Mouse (Mus musculus) intestine, embryonic 16.5 days (tissue): ENCODE data around the gene Bnipl. TPM values are rescaled to one million over a fixed set of nuclear protein-coding genes. Genes with fewer than 3 reads are reported as not detected.
A peak's percentile ranks its signal among the peaks of the same experiment; 100 is the strongest.

Experiments
- ATAC-seq: fragments of 200-750 bp; cut with Nextera tagmentation; 2 replicates; pipeline ENCODE4 v1.8.0; 2017; ENCODE audit warnings: moderate TSS enrichment, moderate library complexity
- H3K27ac ChIP-seq: fragments of 300-500 bp; sonication (generic); 2 replicates; pipeline ENCODE4 v1.5.1; 2014; ENCODE audit warnings: mild to moderate bottlenecking, low read length
- H3K27me3 ChIP-seq: fragments of 300-500 bp; sonication (generic); replicated peaks from 2 replicates; pipeline ENCODE4 v1.6.1; 2014; ENCODE audit warnings: low read length, control low read depth, mixed read lengths; ENCODE audit not compliant: control insufficient read depth, insufficient read depth
- H3K36me3 ChIP-seq: fragments of 300-500 bp; sonication (generic); 2 replicates; pipeline ENCODE4 v1.6.1; 2014; ENCODE audit warnings: low read length, control low read depth; ENCODE audit not compliant: control insufficient read depth, insufficient read depth
- H3K4me1 ChIP-seq: fragments of 300-500 bp; sonication (generic); 2 replicates; pipeline ENCODE4 v1.6.1; 2014; ENCODE audit warnings: low read length, control low read depth, mixed read lengths; ENCODE audit not compliant: control insufficient read depth, insufficient read depth
- H3K4me2 ChIP-seq: fragments of 300-500 bp; sonication (generic); 2 replicates; pipeline ENCODE4 v1.6.1; 2014; ENCODE audit warnings: low read depth, low read length, control low read depth
- H3K4me3 ChIP-seq: fragments of 300-500 bp; sonication (generic); 2 replicates; pipeline ENCODE4 v1.5.1; 2014; ENCODE audit warnings: mild to moderate bottlenecking, low read length
- H3K9ac ChIP-seq: fragments of 300-500 bp; sonication (generic); 2 replicates; pipeline ENCODE4 v1.6.1; 2014; ENCODE audit warnings: low read depth, low read length
- H3K9me3 ChIP-seq: fragments of 300-500 bp; sonication (generic); 2 replicates; pipeline ENCODE4 v1.6.1; 2016; ENCODE audit warnings: low read length, control low read depth; ENCODE audit not compliant: control insufficient read depth
- WGBS: fragments of 180-500 bp; shearing (Covaris S2); extraction: QIAGEN DNeasy Blood & Tissue Kit; methylation state at CpG from one replicate; pipeline ENCODE4 v1.1.7; 2014; 5-methylcytosine and 5-hydroxymethylcytosine counted together
- polyA plus RNA-seq: library from polyadenylated mRNA; unstranded; fragments of >200 nt; fragmentation: Nextera tagmentation; extraction: Ambion mirVana; gene quantifications from 2 replicates; pipeline ENCODE4 v1.2.1, GENCODE M21; 2015

Gene Bnipl
- polyA plus RNA-seq, 1 experiment from 2014 or later = 0.72 TPM

- Histone ChIP-seq H3K4me3 (no peak overlapping the region), H3K27ac (no peak overlapping the region), H3K9me3 (no peaks in the 10 kb centered on the region), H3K36me3 (peaks cover 4% of the 10 kb centered on the region), H3K9ac (no peak overlapping the region), H3K27me3 (no peaks in the 10 kb centered on the region), H3K4me2 (no peak overlapping the region), H3K4me1 (peaks cover 11% of the 10 kb centered on the region)
- no peak for ATAC-seq
- 57% methylated on average over 6 of the region's 6 CpGs for WGBS
These were observed 39.2 kb upstream of the Bnipl start for GRCm38 (mm10) chr3:95290156-95290555.

- H3K9ac ChIP-seq = no peak overlapping the region
- H3K4me3 ChIP-seq = no peak overlapping the region
- peaks cover 17% of the 10 kb centered on the region for H3K4me1 ChIP-seq
- peaks cover 4% of the 10 kb centered on the region for H3K36me3 ChIP-seq
- 93% methylated on average over 4 of the region's 4 CpGs for WGBS
- no peaks in the 10 kb centered on the region for H3K27me3 ChIP-seq
- H3K9me3 ChIP-seq = no peaks in the 10 kb centered on the region
- no peak overlapping the region for H3K4me2 ChIP-seq
- H3K27ac ChIP-seq = no peak overlapping the region
- no peak for ATAC-seq
These were observed 38.4 kb upstream of the Bnipl start for GRCm38 (mm10) chr3:95289419-95289818.

GRCm38 (mm10) chr3:95287541-95287940 lies 36.5 kb upstream of the Bnipl start:
- Histone ChIP-seq H3K27ac (no peak overlapping the region), H3K4me3 (no peak overlapping the region), H3K27me3 (no peaks in the 10 kb centered on the region), H3K9me3 (no peaks in the 10 kb centered on the region), H3K9ac (no peak overlapping the region), H3K36me3 (no peaks in the 10 kb centered on the region; the same call in 1 of the 2 replicates), H3K4me1 (peaks cover 23% of the 10 kb centered on the region), H3K4me2 (no peak overlapping the region)
- no peak for ATAC-seq
- 84% methylated on average over 3 of the region's 3 CpGs for WGBS

GRCm38 (mm10) chr3:95286510-95286909 lies 35.5 kb upstream of the Bnipl start:
- no peaks in the 10 kb centered on the region for H3K9me3 ChIP-seq
- no peak overlapping the region for H3K9ac ChIP-seq
- no peaks in the 10 kb centered on the region; the same call in 1 of the 2 replicates for H3K36me3 ChIP-seq
- H3K4me2 ChIP-seq = no peak overlapping the region
- no peak overlapping the region for H3K27ac ChIP-seq
- no peak for ATAC-seq
- 81% methylated on average over 7 of the region's 7 CpGs for WGBS
- H3K4me1 ChIP-seq = peaks cover 23% of the 10 kb centered on the region
- no peaks in the 10 kb centered on the region for H3K27me3 ChIP-seq
- no peak overlapping the region for H3K4me3 ChIP-seq

- H3K27ac ChIP-seq = peak overlapping the region; percentile 13; the same call in 1 of the 2 replicates
- H3K36me3 ChIP-seq = no peaks in the 10 kb centered on the region; the same call in 1 of the 2 replicates
- H3K9ac ChIP-seq = no peak overlapping the region
- WGBS = 59% methylated on average over 5 of the region's 5 CpGs
- H3K4me2 ChIP-seq = no peak overlapping the region
- no peak overlapping the region for H3K4me3 ChIP-seq
- ATAC-seq = no peak
- H3K27me3 ChIP-seq = no peaks in the 10 kb centered on the region
- peaks cover 23% of the 10 kb centered on the region for H3K4me1 ChIP-seq
- no peaks in the 10 kb centered on the region for H3K9me3 ChIP-seq
These were observed 35.0 kb upstream of the Bnipl start for GRCm38 (mm10) chr3:95286011-95286410.

GRCm38 (mm10) chr3:95285390-95285789 lies 34.4 kb upstream of the Bnipl start:
- no peaks in the 10 kb centered on the region; the same call in 1 of the 2 replicates for H3K36me3 ChIP-seq
- no peak overlapping the region for H3K4me3 ChIP-seq
- WGBS = 89% methylated on average over 5 of the region's 5 CpGs
- H3K27ac ChIP-seq = no peak overlapping the region
- no peak for ATAC-seq
- H3K9ac ChIP-seq = no peak overlapping the region
- H3K27me3 ChIP-seq = no peaks in the 10 kb centered on the region
- no peaks in the 10 kb centered on the region for H3K9me3 ChIP-seq
- peaks cover 27% of the 10 kb centered on the region for H3K4me1 ChIP-seq
- H3K4me2 ChIP-seq = no peak overlapping the region

- 85% methylated on average over 12 of the region's 12 CpGs for WGBS
- no peak for ATAC-seq
- Histone ChIP-seq H3K4me1 (peaks cover 27% of the 10 kb centered on the region), H3K4me3 (peak overlapping the region; percentile 71), H3K27me3 (no peaks in the 10 kb centered on the region), H3K36me3 (no peaks in the 10 kb centered on the region; the same call in 1 of the 2 replicates), H3K9ac (no peak overlapping the region), H3K4me2 (peak overlapping the region; percentile 75; the same call in 1 of the 2 replicates), H3K9me3 (no peaks in the 10 kb centered on the region), H3K27ac (no peak overlapping the region)
These were observed 33.7 kb upstream of the Bnipl start for GRCm38 (mm10) chr3:95284501-95285281.

GRCm38 (mm10) chr3:95284062-95284461 lies 33.1 kb upstream of the Bnipl start:
- H3K4me3 ChIP-seq = peak overlapping the region; percentile 71
- no peak for ATAC-seq
- no peaks in the 10 kb centered on the region; the same call in 1 of the 2 replicates for H3K36me3 ChIP-seq
- no peaks in the 10 kb centered on the region for H3K9me3 ChIP-seq
- H3K27me3 ChIP-seq = no peaks in the 10 kb centered on the region
- peak overlapping the region; percentile 88 for H3K9ac ChIP-seq
- peaks cover 27% of the 10 kb centered on the region for H3K4me1 ChIP-seq
- 11% methylated on average over 1 of the region's 1 CpGs for WGBS
- H3K4me2 ChIP-seq = peak overlapping the region; percentile 75
- 0 out of 2 replicates have a peak overlapping the region, but pooled peaks have one; percentile 97 for H3K27ac ChIP-seq

- Histone ChIP-seq H3K27me3 (no peaks in the 10 kb centered on the region), H3K9me3 (no peaks in the 10 kb centered on the region), H3K4me3 (peak overlapping the region; percentile 71), H3K9ac (peak overlapping the region; percentile 88), H3K4me2 (peak overlapping the region; percentile 75), H3K4me1 (peaks cover 27% of the 10 kb centered on the region), H3K27ac (peak overlapping the region; percentile 97), H3K36me3 (no peaks in the 10 kb centered on the region; the same call in 1 of the 2 replicates)
- WGBS = 2% methylated on average over 7 of the region's 7 CpGs
- ATAC-seq = no peak
These were observed 32.6 kb upstream of the Bnipl start for GRCm38 (mm10) chr3:95283589-95283941.
